Mouse (Mus musculus) midbrain, embryonic 13.5 days (tissue): Measurements from ENCODE around the gene Muc1. TPM values are rescaled to one million over a fixed set of nuclear protein-coding genes. Genes with fewer than 3 reads are reported as not detected.

Experiments
- ATAC-seq: fragments of 200-750 bp; cut with Nextera tagmentation; 2 replicates; pipeline ENCODE4 v1.8.0; 2017; ENCODE audit warnings: mild to moderate bottlenecking, moderate TSS enrichment, moderate library complexity
- H3K27ac ChIP-seq: fragments of 300-500 bp; sonication (generic); 2 replicates; pipeline ENCODE4 v1.5.1; 2015; ENCODE audit warnings: inconsistent platforms, mild to moderate bottlenecking, moderate library complexity
- H3K27me3 ChIP-seq: fragments of 300-500 bp; sonication (generic); 2 replicates; pipeline ENCODE4 v1.6.1; 2015; ENCODE audit warnings: mild to moderate bottlenecking, inconsistent platforms
- H3K36me3 ChIP-seq: fragments of 300-500 bp; sonication (generic); 2 replicates; pipeline ENCODE4 v1.6.1; 2015; ENCODE audit warnings: mild to moderate bottlenecking, inconsistent platforms
- H3K4me1 ChIP-seq: fragments of 300-500 bp; sonication (generic); replicated peaks from 2 replicates; pipeline ENCODE4 v1.6.1; 2015; ENCODE audit warnings: inconsistent platforms
- H3K4me2 ChIP-seq: fragments of 300-500 bp; sonication (generic); replicated peaks from 2 replicates; pipeline ENCODE4 v1.6.1; 2015; ENCODE audit warnings: moderate library complexity, mild to moderate bottlenecking, inconsistent platforms
- H3K4me3 ChIP-seq: fragments of 300-500 bp; sonication (generic); replicated peaks from 2 replicates; pipeline ENCODE4 v1.5.1; 2015; ENCODE audit warnings: mild to moderate bottlenecking, inconsistent platforms
- H3K9ac ChIP-seq: fragments of 300-500 bp; sonication (generic); replicated peaks from 2 replicates; pipeline ENCODE4 v1.6.1; 2015; ENCODE audit warnings: mild to moderate bottlenecking, inconsistent platforms
- H3K9me3 ChIP-seq: fragments of 300-500 bp; sonication (generic); 2 replicates; pipeline ENCODE4 v1.6.1; 2016; ENCODE audit warnings: mild to moderate bottlenecking, inconsistent platforms
- WGBS: fragments of 180-500 bp; shearing (Covaris S2); methylation state at CpG from one replicate; pipeline ENCODE4 v1.1.7; 2015; 5-methylcytosine and 5-hydroxymethylcytosine counted together
- polyA plus RNA-seq: library from polyadenylated mRNA; unstranded; fragments of >200 nt; fragmentation: Nextera tagmentation; extraction: Ambion mirVana; gene quantifications from 2 replicates; pipeline ENCODE4 v1.2.1, GENCODE M21; 2015

Muc1 gene
- 3.2 and 3.4 TPM in 2 replicates for polyA plus RNA-seq

- H3K4me1 ChIP-seq, result peaks cover 56% of the 10 kb centered on the region
- 40% methylated on average over 10 of the region's 10 CpGs for WGBS
- H3K9ac ChIP-seq, result peak within 1 kb of the TSS; percentile 85
- ATAC-seq, result no peak
- H3K36me3 ChIP-seq, result peaks cover 19% of the 10 kb centered on the region
- no peaks in the 10 kb centered on the region for H3K9me3 ChIP-seq
- H3K27me3 ChIP-seq, result no peaks in the 10 kb centered on the region
- peak within 1 kb of the TSS; percentile 97 for H3K27ac ChIP-seq
- peak within 1 kb of the TSS; percentile 68 for H3K4me3 ChIP-seq
- peak within 1 kb of the TSS; percentile 83 for H3K4me2 ChIP-seq
Measured at GRCm38 (mm10) chr3:89228836-89229235, at the start of gene Muc1. Muc1 (plus strand) TSS chr3:89229057.

- no peaks in the 10 kb centered on the region for H3K9me3 ChIP-seq
- no peak overlapping the region for H3K4me3 ChIP-seq
- peaks cover 48% of the 10 kb centered on the region for H3K4me1 ChIP-seq
- ATAC-seq, result no peak
- 96% methylated on average over 27 of the region's 27 CpGs for WGBS
- peaks cover 42% of the 10 kb centered on the region for H3K36me3 ChIP-seq
- peaks cover 4% of the 10 kb centered on the region; the same call in 1 of the 2 replicates for H3K27me3 ChIP-seq
- no peak overlapping the region for H3K9ac ChIP-seq
- H3K27ac ChIP-seq, result no peak overlapping the region
- no peak overlapping the region for H3K4me2 ChIP-seq
Measured at GRCm38 (mm10) chr3:89181749-89182500, 46.9 kb upstream of the Muc1 start.

GRCm38 (mm10) chr3:89182531-89183057 lies 46.3 kb upstream of the Muc1 start:
- 0 out of 2 replicates have a peak overlapping the region, but pooled peaks have one; percentile 92 for H3K9ac ChIP-seq
- peak; percentile 58 for ATAC-seq
- H3K4me3 ChIP-seq, result peak overlapping the region; percentile 68
- no peaks in the 10 kb centered on the region for H3K9me3 ChIP-seq
- H3K4me2 ChIP-seq, result peak overlapping the region; percentile 98
- peaks cover 49% of the 10 kb centered on the region for H3K36me3 ChIP-seq
- peaks cover 51% of the 10 kb centered on the region for H3K4me1 ChIP-seq
- peak overlapping the region; percentile 37 for H3K27ac ChIP-seq
- peaks cover 5% of the 10 kb centered on the region; the same call in 1 of the 2 replicates for H3K27me3 ChIP-seq
- 56% methylated on average over 7 of the region's 7 CpGs for whole genome bisulfite sequencing

GRCm38 (mm10) chr3:89183058-89183958 lies 45.5 kb upstream of the Muc1 start, which contains the start of gene Fam189b:
Fam189b (plus strand) TSS chr3:89183143.
- Histone ChIP-seq H3K9me3 (no peaks in the 10 kb centered on the region), H3K4me3 (peak within 1 kb of the TSS; percentile 68), H3K36me3 (peaks cover 56% of the 10 kb centered on the region), H3K27me3 (peaks cover 5% of the 10 kb centered on the region; the same call in 1 of the 2 replicates), H3K4me1 (peaks cover 45% of the 10 kb centered on the region), H3K4me2 (peak within 1 kb of the TSS; percentile 98), H3K9ac (peak within 1 kb of the TSS; percentile 92), H3K27ac (peak within 1 kb of the TSS; percentile 92)
- ATAC-seq, result peak; percentile 95
- WGBS, result 4% methylated on average over 39 of the region's 39 CpGs

- Histone ChIP-seq H3K4me2 (peak overlapping the region; percentile 98), H3K27me3 (peaks cover 5% of the 10 kb centered on the region; the same call in 1 of the 2 replicates), H3K9me3 (no peaks in the 10 kb centered on the region), H3K36me3 (peaks cover 59% of the 10 kb centered on the region), H3K4me1 (peaks cover 39% of the 10 kb centered on the region), H3K9ac (peak overlapping the region; percentile 92), H3K4me3 (peak overlapping the region; percentile 68), H3K27ac (no peak overlapping the region)
- WGBS, result 86% methylated on average over 6 of the region's 6 CpGs
- no peak for ATAC-seq
Measured at GRCm38 (mm10) chr3:89183959-89184315, 44.9 kb upstream of the Muc1 start.

GRCm38 (mm10) chr3:89187197-89187596 lies 41.7 kb upstream of the Muc1 start:
- Histone ChIP-seq H3K4me2 (no peak overlapping the region), H3K27ac (no peak overlapping the region), H3K4me3 (no peak overlapping the region), H3K36me3 (peaks cover 28% of the 10 kb centered on the region), H3K9me3 (no peaks in the 10 kb centered on the region), H3K9ac (0 out of 2 replicates have a peak overlapping the region, but pooled peaks have one; percentile 46), H3K27me3 (peaks cover 5% of the 10 kb centered on the region; the same call in 1 of the 2 replicates), H3K4me1 (peaks cover 35% of the 10 kb centered on the region)
- WGBS, result 28% methylated on average over 23 of the region's 23 CpGs
- no peak for ATAC-seq

GRCm38 (mm10) chr3:89187690-89188477 lies 41.0 kb upstream of the Muc1 start:
- ATAC-seq, result no peak
- no peak overlapping the region for H3K27ac ChIP-seq
- peaks cover 5% of the 10 kb centered on the region; the same call in 1 of the 2 replicates for H3K27me3 ChIP-seq
- H3K9me3 ChIP-seq, result no peaks in the 10 kb centered on the region
- peaks cover 32% of the 10 kb centered on the region for H3K4me1 ChIP-seq
- 60% methylated on average over 18 of the region's 18 CpGs for WGBS
- H3K36me3 ChIP-seq, result peaks cover 24% of the 10 kb centered on the region
- peak overlapping the region; percentile 46; the same call in 1 of the 2 replicates for H3K9ac ChIP-seq
- H3K4me2 ChIP-seq, result no peak overlapping the region
- no peak overlapping the region for H3K4me3 ChIP-seq

- ATAC-seq, result no peak
- Histone ChIP-seq H3K4me1 (peaks cover 30% of the 10 kb centered on the region), H3K36me3 (peaks cover 24% of the 10 kb centered on the region), H3K9me3 (no peaks in the 10 kb centered on the region), H3K4me2 (no peak overlapping the region), H3K27me3 (peaks cover 5% of the 10 kb centered on the region; the same call in 1 of the 2 replicates), H3K9ac (no peak overlapping the region), H3K27ac (no peak overlapping the region), H3K4me3 (no peak overlapping the region)
- WGBS, result 64% methylated on average over 12 of the region's 12 CpGs
Measured at GRCm38 (mm10) chr3:89188478-89188875, 40.4 kb upstream of the Muc1 start.

GRCm38 (mm10) chr3:89190436-89190835 lies 38.4 kb upstream of the Muc1 start:
- 88% methylated on average over 8 of the region's 8 CpGs for WGBS
- ATAC-seq, result no peak
- Histone ChIP-seq H3K9ac (no peak overlapping the region), H3K4me1 (peaks cover 10% of the 10 kb centered on the region), H3K9me3 (no peaks in the 10 kb centered on the region), H3K4me3 (no peak overlapping the region), H3K36me3 (peaks cover 24% of the 10 kb centered on the region), H3K27me3 (peaks cover 5% of the 10 kb centered on the region; the same call in 1 of the 2 replicates), H3K4me2 (no peak overlapping the region), H3K27ac (no peak overlapping the region)

- Histone ChIP-seq H3K9ac (no peak overlapping the region), H3K9me3 (no peaks in the 10 kb centered on the region), H3K27me3 (no peaks in the 10 kb centered on the region), H3K36me3 (peaks cover 5% of the 10 kb centered on the region), H3K4me2 (no peak overlapping the region), H3K27ac (no peak overlapping the region), H3K4me1 (peaks cover 9% of the 10 kb centered on the region), H3K4me3 (no peak overlapping the region)
- 63% methylated on average over 1 of the region's 1 CpGs for WGBS
- ATAC-seq, result no peak
Measured at GRCm38 (mm10) chr3:89193351-89193750, 35.5 kb upstream of the Muc1 start.

- no peaks in the 10 kb centered on the region for H3K27me3 ChIP-seq
- H3K9ac ChIP-seq, result no peak overlapping the region
- ATAC-seq, result no peak
- H3K36me3 ChIP-seq, result peaks cover under 1% of the 10 kb centered on the region; the same call in 1 of the 2 replicates
- H3K9me3 ChIP-seq, result no peaks in the 10 kb centered on the region
- no peak overlapping the region for H3K27ac ChIP-seq
- H3K4me1 ChIP-seq, result peaks cover 9% of the 10 kb centered on the region
- 91% methylated on average over 2 of the region's 2 CpGs for WGBS
- H3K4me2 ChIP-seq, result no peak overlapping the region
- H3K4me3 ChIP-seq, result no peak overlapping the region
Measured at GRCm38 (mm10) chr3:89193853-89194252, 35.0 kb upstream of the Muc1 start.
